Mouse (Mus musculus) effector memory CD4-positive, alpha-beta T cell, adult 7 months (primary cell): Measurements from ENCODE around the gene Gnl1. TPM values are rescaled to one million over a fixed set of nuclear protein-coding genes. Genes with fewer than 3 reads are reported as not detected.

Experiments used
- polyA plus RNA-seq: library from polyadenylated mRNA; unstranded; fragments of 100-300 nt; shearing (Covaris generic); gene quantifications from one replicate; pipeline ENCODE4 v1.2.1, GENCODE M21; 2017

Gnl1 gene
- 69.5 TPM for polyA plus RNA-seq

DNA sequence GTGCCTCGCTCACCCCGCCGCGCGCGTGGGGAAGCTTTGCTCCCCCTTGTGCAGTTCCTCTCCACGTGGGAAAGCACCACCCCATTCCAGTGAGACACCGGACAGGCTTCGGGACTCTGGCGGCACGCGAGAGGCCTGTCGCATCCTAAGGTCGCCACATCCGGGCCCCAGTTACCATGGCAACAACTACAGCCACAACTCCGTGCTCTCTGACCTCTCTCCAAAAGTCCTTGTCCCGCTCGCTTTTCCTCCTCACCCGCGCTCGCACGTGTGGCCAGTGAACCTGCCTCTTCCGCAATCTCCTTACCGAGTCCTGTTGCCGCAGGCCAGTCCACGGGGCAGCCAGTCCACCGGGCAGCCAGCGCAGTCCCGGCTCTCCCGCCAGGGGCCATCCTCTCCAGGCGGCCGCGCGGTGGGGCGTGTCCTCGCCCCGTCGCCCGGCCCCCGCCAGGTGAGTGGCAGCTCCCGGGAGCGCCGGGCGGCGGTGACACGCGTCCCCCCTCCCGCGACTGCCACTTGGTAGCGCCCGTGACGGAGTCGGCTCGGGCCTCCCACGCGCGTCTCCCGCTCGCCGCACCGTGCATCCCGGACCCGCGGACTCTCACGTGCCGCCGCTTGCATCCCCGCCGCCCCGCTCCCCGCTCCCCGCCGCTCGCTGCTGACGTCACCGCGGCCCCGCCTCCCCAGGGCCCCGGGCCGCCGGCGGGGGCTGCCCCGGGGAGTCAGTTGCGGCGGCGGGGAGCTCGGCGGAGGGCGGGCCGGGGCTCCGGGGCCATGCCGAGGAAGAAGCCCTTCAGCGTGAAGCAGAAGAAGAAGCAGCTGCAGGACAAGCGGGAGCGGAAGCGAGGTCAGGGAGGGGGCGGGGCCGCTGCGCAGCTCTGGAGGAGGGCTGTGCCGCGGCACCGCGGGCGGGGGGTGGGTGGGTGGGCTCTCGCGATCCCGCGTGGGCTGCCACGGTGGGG lies at the start of gene Gnl1, which contains the start of gene Prr3:
Gene Gnl1, plus strand, starts transcription at position 451 of the 962 bp plus-strand sequence.
Gene Prr3, minus strand, starts transcription at position 836 of the 962 bp plus-strand sequence.

DNA sequence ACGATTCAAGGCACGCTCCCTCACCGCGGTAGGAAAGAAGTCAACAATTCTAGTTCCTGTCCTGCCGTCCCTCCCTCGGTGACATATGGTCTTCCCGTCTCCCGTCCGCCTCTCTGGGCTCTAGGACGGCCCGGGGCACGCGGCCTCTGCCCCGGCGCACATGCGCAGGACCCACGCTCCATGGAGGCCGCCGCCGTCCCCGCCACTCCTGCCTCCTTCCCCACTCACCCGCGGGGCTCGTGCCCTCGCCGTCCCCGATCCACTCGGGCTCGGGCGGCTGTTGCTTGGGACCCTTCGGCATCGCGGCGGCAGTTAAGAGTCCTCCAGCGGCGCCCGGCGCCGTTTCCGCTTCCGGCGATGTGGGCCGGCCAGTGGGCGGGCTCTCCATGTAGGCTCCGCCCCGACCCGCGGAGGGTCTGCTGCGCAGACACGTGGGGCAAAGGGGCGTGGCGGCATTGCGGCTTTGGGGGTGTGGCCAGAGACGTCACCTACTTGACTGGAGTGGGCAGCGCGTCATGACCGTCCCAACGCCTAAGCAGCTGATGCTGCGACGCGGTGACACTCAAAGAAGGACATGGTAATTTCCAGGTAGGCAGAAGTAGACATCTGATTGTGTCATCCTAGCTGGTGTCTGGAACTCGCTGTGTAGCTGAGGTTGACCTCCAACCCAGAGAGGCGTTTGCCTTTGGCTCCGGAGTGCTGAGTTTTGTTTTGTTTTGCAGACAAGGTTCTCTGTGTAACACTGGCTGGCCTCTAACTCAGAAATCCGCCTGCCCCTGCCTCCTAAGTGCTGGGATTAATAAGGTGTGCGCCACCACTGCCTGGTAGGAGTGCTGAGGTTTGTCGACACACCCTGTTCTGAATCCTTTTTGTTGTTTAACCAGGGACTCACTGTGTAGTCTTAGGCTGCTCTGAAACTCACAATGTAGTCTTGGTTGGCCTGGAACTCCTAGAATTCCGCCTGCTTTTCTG lies 9.9 kb upstream of the Gnl1 start, which contains the start of gene Abcf1:
Gene Abcf1, minus strand, starts transcription at position 344 of the 972 bp plus-strand sequence.

DNA sequence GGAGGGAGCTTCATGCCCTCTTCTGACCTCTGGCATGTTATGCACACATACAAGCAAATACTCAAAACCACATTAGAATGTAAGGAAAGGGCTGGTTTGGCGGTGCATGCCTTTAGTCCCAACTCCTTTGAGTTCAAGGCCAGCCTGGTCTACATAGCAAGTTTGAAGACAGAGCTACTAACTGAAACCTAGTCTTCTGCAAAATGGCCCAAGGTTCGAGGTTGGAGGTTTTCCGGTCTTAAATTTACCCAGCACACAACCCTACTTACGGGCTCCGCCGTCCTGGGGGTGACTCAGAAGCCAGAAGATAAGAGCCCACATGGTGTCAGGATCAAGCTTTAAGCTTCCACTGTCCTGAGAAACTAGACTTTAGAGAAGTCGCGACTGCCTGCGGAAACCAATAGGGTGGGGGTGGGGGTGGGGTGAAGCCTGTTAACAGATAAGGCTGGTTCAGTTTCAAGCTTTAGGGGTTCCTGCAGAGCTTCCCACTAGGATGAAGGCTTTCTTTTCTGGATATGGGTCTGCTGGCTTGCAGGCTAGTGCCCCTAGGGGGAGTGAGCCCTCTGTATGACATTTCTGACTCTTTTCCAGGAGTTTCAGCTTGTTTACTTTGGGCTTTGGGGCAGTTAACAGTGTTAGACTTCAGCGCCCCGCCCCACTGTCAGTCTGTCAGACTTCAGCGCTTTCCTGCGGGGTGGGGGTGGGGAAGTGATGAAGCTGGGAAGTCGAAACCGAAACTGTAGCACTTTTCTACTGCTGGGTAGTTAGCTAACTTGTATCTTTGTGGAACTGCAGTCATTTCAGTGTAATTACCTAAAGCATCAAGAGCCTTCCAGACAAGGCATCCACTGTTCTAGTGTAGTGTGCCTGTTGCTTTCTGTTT lies 40.8 kb downstream of the Gnl1 start, which contains the start of gene H2-T24:
Gene H2-T24, minus strand, starts transcription at position 370 of the 883 bp plus-strand sequence.

DNA sequence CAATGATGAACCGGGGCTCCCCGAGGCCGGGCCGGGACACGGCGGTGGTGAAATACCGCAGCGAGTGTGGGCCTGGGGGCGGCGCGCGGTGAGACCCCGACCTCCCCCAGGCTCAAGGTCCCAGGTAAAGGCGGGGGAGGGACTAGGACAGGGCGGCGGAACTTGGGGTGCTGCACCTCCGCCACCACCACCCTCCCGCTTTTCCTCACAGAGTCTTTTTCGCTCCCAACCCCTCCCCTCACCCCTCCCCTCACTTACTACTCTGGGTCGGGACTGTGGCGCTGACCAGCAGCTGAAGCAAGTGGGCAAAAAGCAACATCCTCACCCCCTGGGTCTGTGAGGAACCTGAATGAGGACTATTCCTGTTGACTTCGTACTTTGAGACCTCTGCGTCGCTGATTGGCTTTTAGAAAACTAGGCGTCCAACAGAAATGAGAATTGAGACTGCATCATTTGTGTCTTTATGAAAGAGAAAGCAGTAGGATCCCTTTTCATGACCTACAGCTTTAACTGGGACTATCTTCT lies 52.8 kb downstream of the Gnl1 start, which contains the start of gene H2-T23:
Gene H2-T23, minus strand, starts transcription at position 505 of the 525 bp plus-strand sequence.

Other genes with a start within 250 kb of the Gnl1 start
- 50.6 TPM for gene Ier3, start 158.2 kb upstream of the Gnl1 start, polyA plus RNA-seq
- gene Flot1, start 156.6 kb upstream of the Gnl1 start, polyA plus RNA-seq, result 65.4 TPM
- gene Tubb5, start 141.5 kb upstream of the Gnl1 start, polyA plus RNA-seq, result 65.8 TPM
- 9.3 TPM for gene Mdc1, start 138.3 kb upstream of the Gnl1 start, polyA plus RNA-seq
- gene Nrm, start 118.5 kb upstream of the Gnl1 start, polyA plus RNA-seq, result 33.0 TPM
- 388 TPM for gene Ppp1r18, start 114.3 kb upstream of the Gnl1 start, polyA plus RNA-seq
- 63.9 TPM for gene Dhx16, start 100.0 kb upstream of the Gnl1 start, polyA plus RNA-seq
- 37.3 TPM for gene 2310061I04Rik, start 82.4 kb upstream of the Gnl1 start, polyA plus RNA-seq
- 6.7 TPM for gene Atat1, start 69.8 kb upstream of the Gnl1 start, polyA plus RNA-seq
- 96.6 TPM for gene Mrps18b, start 63.5 kb upstream of the Gnl1 start, polyA plus RNA-seq
- gene Ppp1r10, start 63.4 kb upstream of the Gnl1 start, polyA plus RNA-seq, result 52.3 TPM
- gene Abcf1, start 10.1 kb upstream of the Gnl1 start, polyA plus RNA-seq, result 138 TPM
- gene Prr3, start 385 bp downstream of the Gnl1 start, polyA plus RNA-seq, result 27.8 TPM
- 7.9 TPM for gene H2-T24, start 40.7 kb downstream of the Gnl1 start, polyA plus RNA-seq
- 468 TPM for gene H2-T23, start 53.0 kb downstream of the Gnl1 start, polyA plus RNA-seq
- 180 TPM for gene H2-T22, start 62.9 kb downstream of the Gnl1 start, polyA plus RNA-seq
- gene Gm6034, start 63.1 kb downstream of the Gnl1 start, polyA plus RNA-seq, result 0.69 TPM
- not detected for gene Gm11127, start 78.5 kb downstream of the Gnl1 start, polyA plus RNA-seq
- gene Gm19684, start 141.8 kb downstream of the Gnl1 start, polyA plus RNA-seq, result 1.3 TPM
- not detected for gene Gm7030, start 149.6 kb downstream of the Gnl1 start, polyA plus RNA-seq
- gene Gm8909, start 188.7 kb downstream of the Gnl1 start, polyA plus RNA-seq, result 12.2 TPM
- 0.96 TPM for gene H2-T3, start 210.4 kb downstream of the Gnl1 start, polyA plus RNA-seq